Mouse (Mus musculus) lung, postnatal 0 days (tissue): ENCODE measurements around the gene Trpm7.

Experiments
- CTCF ChIP-seq: IDR thresholded peaks from 2 replicates; pipeline ENCODE4 v1.5.1; 2016; ENCODE audit warnings: antibody characterized with exemption, mild to moderate bottlenecking
- EP300 ChIP-seq: IDR thresholded peaks from 2 replicates; pipeline ENCODE4 v1.6.1; 2016; ENCODE audit warnings: antibody characterized with exemption, mild to moderate bottlenecking, control low read depth

DNA sequence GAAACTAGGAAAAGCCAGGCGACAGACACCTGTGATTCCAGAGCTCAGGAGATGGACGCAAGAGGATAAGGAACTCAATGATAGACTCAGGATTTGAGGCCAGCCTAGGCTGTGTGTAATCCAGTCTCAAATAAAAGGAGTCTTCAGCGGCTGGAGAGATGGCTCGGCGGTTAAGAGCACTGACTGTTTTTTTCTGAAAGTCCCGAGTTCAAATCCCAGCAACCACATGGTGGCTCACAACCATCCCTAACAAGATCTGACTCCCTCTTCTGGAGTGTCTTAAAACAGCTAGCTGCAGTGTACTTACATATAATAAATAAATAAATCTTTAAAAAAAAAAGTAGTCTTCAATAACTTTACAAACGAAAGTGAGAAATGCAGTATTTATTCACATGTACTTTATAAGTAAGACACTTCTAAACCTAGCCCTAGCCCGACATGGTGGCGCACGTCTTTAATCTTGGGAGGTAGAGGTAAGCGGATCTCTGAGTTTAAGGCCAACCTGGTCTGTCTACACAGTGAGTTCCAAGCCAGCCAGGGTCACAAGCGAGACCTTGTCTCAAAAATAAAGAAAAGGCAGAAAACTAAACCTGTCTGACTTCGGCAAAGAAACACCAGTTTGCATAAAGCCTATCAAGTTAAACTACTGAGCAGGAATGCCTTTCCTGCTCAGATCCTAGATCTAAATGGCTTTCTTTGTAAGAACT is 1.1 kb downstream of the Trpm7 start:
- TF ChIP-seq CTCF (no peak), EP300 (no peak)
